Mouse (Mus musculus) ES-E14 (cell line): ENCODE measurements around the gene Krtap5-1. TPM values are rescaled to one million over a fixed set of nuclear protein-coding genes. Genes with fewer than 3 reads are reported as not detected.
"Not testable (repeated sequence)": the region's sequence is repeated elsewhere in the genome, so short reads cannot be mapped to it uniquely, and the experiment has no call there.

Experiments
- DNase-seq: peaks from one replicate; pipeline ENCODE4 v3.0.0-alpha.2; 2013; ENCODE audit warnings: low read depth, low spot score
- H3K27ac ChIP-seq: 2 replicates; pipeline ENCODE4 v1.5.1; 2012; ENCODE audit warnings: low read depth, mild to moderate bottlenecking, low read length, moderate library complexity, mixed read lengths; ENCODE audit not compliant: poor library complexity, insufficient read depth, severe bottlenecking
- H3K36me3 ChIP-seq: 2 replicates; pipeline ENCODE4 v1.6.1; 2012; ENCODE audit warnings: mild to moderate bottlenecking, low read length, moderate library complexity, mixed read lengths; ENCODE audit not compliant: control insufficient read depth, poor library complexity, insufficient read depth, severe bottlenecking
- H3K4me1 ChIP-seq, 2 experiments: fragments of 150-350 bp in 1 of 2; sonication (generic) in 1 of 2; 2 replicates each; pipeline ENCODE4 v1.6.1; 2012; ENCODE audit warnings: low read length in 2 of 2, mild to moderate bottlenecking in 1 of 2, mixed read lengths in 1 of 2; ENCODE audit not compliant: control insufficient read depth in 2 of 2, insufficient read depth in 2 of 2, poor library complexity in 1 of 2
- H3K4me3 ChIP-seq, 2 experiments: fragments of 150-350 bp in 1 of 2; sonication (generic) in 1 of 2; 2 replicates each; pipeline ENCODE4 v1.5.1; 2012; ENCODE audit warnings: low read length in 2 of 2, low read depth in 1 of 2, mild to moderate bottlenecking in 1 of 2, mixed read lengths in 1 of 2; ENCODE audit not compliant: insufficient read depth in 1 of 2, poor library complexity in 1 of 2, severe bottlenecking in 1 of 2
- H3K9ac ChIP-seq: 2 replicates; pipeline ENCODE4 v1.6.1; 2012; ENCODE audit warnings: low read depth, mild to moderate bottlenecking, low read length, mixed read lengths; ENCODE audit not compliant: poor library complexity, insufficient read depth, severe bottlenecking
- H3K9me3 ChIP-seq: fragments of 150-350 bp; sonication (generic); 2 replicates; pipeline ENCODE4 v1.6.1; 2012; ENCODE audit warnings: low read depth, mild to moderate bottlenecking, low read length; ENCODE audit not compliant: control insufficient read depth, insufficient read depth
- CHD2 ChIP-seq: IDR thresholded peaks from 2 replicates; pipeline ENCODE4 v1.6.1; 2014; ENCODE audit warnings: mild to moderate bottlenecking, low read depth, low read length, inconsistent platforms
- HCFC1 ChIP-seq: IDR thresholded peaks from 2 replicates; pipeline ENCODE4 v1.6.1; 2012; ENCODE audit warnings: low read length, inconsistent platforms, borderline replicate concordance; ENCODE audit not compliant: insufficient read depth
- MAFK ChIP-seq: IDR thresholded peaks from 2 replicates; pipeline ENCODE4 v1.6.1; 2014; ENCODE audit warnings: mild to moderate bottlenecking, low read depth, low read length, inconsistent platforms; ENCODE audit not compliant: insufficient read depth
- ZC3H11A ChIP-seq: IDR thresholded peaks from 2 replicates; pipeline ENCODE4 v1.6.1; 2012; ENCODE audit warnings: low read depth, mild to moderate bottlenecking, inconsistent platforms, low read length, borderline replicate concordance
- ZNF384 ChIP-seq: IDR thresholded peaks from 2 replicates; pipeline ENCODE4 v1.6.1; 2012; ENCODE audit warnings: low read depth, low read length, inconsistent platforms
- in situ Hi-C, 2 experiments: fragments of 600-800 bp; cut with MboI; formaldehyde crosslinking; loops; one replicate each; pipeline ENCODE4 v1.15.1; 2025; ENCODE audit warnings: low sequenced_read_pairs in 2 of 2, inconsistent platforms in 1 of 2; ENCODE audit not compliant: unreplicated experiment in 2 of 2
- total RNA-seq: library from RNA; depleted of rRNA; stranded (reverse); fragments of 300-350 nt; gene quantifications from 2 replicates; pipeline ENCODE4 v1.2.3, GENCODE M21; 2012

Krtap5-1 gene
- total RNA-seq, 1 experiment, result not detected

DNA sequence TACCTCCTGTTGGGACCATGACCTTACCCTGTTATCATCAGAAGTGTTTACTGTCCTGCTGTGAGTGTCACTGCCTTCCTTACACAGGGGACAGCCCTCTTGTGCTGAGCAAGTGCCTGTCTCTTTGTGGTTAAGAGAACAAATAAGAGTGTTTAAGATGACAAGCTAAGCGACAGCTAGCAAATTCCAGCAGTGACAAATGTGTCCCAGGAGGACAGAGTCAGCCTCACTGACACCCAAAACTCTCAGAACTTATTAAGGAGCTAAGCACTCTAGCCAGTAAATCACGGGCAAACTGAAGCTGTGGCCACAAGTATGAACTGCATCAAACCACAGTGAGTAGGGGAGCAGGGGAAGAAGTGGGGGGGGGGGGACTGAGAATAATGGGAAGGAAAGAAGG, 24.0 kb upstream of the Krtap5-1 start:
- no peaks in the 10 kb centered on the region for H3K36me3 ChIP-seq
- no peak overlapping the region for H3K27ac ChIP-seq
- TF ChIP-seq MAFK (no peak), ZNF384 (no peak), CHD2 (no peak), HCFC1 (no peak), ZC3H11A (no peak)

DNA sequence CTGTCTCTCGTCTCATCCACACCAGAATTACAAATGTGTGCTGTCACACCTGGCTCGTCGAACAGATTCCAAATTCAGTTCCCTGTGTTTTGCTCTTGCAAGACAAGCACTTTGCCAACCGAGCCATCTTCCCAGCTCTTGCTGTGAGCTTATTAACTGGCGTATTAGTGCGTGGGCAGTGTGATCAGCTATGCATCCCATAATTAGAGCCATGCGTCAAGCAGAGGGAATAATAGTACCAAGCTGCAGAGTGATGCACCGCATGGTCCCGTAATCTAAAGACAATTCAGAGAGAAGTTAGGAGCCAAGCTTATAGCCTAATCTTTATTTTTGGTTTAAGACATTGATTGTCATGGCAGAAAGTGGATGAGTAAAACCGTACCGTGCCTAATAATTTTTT, 22.2 kb upstream of the Krtap5-1 start:
- H3K9me3 ChIP-seq, result no peaks in the 10 kb centered on the region
- no peaks in the 10 kb centered on the region for H3K36me3 ChIP-seq
- no peak for DNase-seq
- no peak overlapping the region for H3K27ac ChIP-seq
- TF ChIP-seq MAFK, result no peak
- TF ChIP-seq ZNF384, result no peak
- no peak for TF ChIP-seq HCFC1
- TF ChIP-seq ZC3H11A, result no peak
- TF ChIP-seq CHD2, result no peak
- no peak overlapping the region for H3K4me3 ChIP-seq
- H3K4me1 ChIP-seq, result no peaks in the 10 kb centered on the region
- no peak overlapping the region for H3K9ac ChIP-seq
- in situ Hi-C loops, result loop anchor here in 1 of 2 experiments (5.0 kb wide), 1 partner anchor 358 kb away; no protein-coding TSS in a partner anchor

More for the DNA sequence above, 24.0 kb upstream of the Krtap5-1 start:
- in situ Hi-C loops, result no loop called here
- H3K9ac ChIP-seq, result no peak overlapping the region
- H3K4me1 ChIP-seq, result no peaks in the 10 kb centered on the region
- no peak for DNase-seq
- H3K9me3 ChIP-seq, result no peaks in the 10 kb centered on the region
- H3K4me3 ChIP-seq, result no peak overlapping the region

DNA sequence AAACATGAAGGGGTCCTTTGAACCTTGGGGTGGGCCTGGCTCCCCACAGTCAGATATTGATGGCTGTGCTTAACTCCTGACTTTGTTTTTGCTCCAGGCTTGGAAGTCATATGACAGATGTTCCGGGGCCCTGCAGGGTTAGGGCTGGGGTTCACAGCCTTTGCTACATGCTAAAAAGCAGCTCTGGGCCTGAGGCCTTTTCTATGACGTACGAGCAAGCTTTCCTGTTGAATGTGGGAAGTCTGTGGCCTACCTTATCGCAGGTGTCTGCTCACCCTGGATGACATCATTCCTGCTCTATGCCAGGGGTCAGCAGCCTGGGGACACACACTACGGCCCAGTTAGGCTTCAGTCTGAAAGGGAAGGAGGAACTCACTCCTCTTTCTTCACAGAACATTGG, 20.3 kb upstream of the Krtap5-1 start:
- in situ Hi-C loops, result loop anchor here in 1 of 2 experiments (5.0 kb wide), 1 partner anchor 360 kb away; no protein-coding TSS in a partner anchor
- Histone ChIP-seq H3K4me3 (no peak overlapping the region), H3K9me3 (no peaks in the 10 kb centered on the region), H3K36me3 (no peaks in the 10 kb centered on the region), H3K4me1 (no peaks in the 10 kb centered on the region), H3K27ac (no peak overlapping the region), H3K9ac (no peak overlapping the region)
- TF ChIP-seq MAFK, result no peak
- no peak for DNase-seq

DNA sequence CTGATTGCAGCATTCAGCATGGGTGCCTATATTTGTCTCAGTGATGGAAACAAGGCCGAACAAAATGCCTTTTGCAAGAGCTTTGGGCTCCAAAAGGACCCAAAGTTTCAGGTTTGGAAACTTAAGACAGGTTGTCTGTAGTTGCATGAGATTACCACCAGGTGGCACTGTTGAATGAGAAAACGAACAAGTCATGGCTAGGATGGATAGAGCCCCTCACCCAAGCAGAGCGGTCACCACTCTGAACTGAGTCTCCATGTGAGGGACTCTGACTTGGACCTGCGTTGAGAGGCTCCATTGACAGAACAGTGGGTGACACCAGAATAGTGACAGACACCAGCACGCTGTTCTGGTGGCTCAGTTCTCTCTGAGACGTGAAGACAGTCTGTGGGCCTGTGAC, 19.6 kb upstream of the Krtap5-1 start:
- Histone ChIP-seq H3K4me3 (no peak overlapping the region), H3K36me3 (no peaks in the 10 kb centered on the region), H3K9ac (no peak overlapping the region), H3K9me3 (no peaks in the 10 kb centered on the region), H3K27ac (no peak overlapping the region), H3K4me1 (no peaks in the 10 kb centered on the region)
- in situ Hi-C loops, result loop anchor here in 1 of 2 experiments (5.0 kb wide), 1 partner anchor 361 kb away; no protein-coding TSS in a partner anchor
- no peak for TF ChIP-seq CHD2
- TF ChIP-seq ZC3H11A, result peak; percentile 66
- DNase-seq, result peak; percentile 29

DNA sequence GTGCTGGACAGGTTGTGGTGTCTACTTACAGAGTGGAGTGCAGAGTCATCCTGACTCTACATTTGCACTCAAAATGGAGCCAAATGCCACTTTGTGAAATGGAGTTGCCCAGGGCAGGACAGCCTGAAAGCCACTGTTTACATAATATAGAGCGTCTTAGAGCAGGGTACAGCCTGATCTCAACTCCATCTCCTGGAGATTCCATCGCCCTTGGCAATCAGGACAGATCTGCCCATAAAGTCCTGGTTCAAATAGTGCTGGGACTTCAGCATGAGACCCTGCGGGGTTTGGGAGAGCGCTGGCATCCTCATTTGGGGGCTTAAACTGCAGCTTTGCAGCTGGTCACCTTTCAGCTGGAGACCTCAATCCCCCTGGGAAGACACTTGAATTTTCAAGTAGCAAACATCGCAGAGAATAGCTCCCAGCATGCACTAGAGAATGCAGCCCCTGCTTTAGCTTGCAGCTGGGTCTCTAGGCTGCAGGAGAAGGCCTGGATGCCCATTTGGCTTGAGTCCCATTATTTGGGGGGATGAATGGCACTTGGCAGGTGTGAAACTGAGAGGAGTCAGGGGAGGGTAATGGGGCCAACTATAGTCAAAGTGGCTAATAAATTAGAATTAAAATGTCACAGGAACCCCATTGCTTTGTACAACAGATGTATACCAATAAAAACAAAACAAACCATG, 17.8 kb upstream of the Krtap5-1 start:
- Histone ChIP-seq H3K4me3 (no peak overlapping the region), H3K36me3 (no peaks in the 10 kb centered on the region), H3K27ac (no peak overlapping the region), H3K9me3 (no peaks in the 10 kb centered on the region), H3K4me1 (no peaks in the 10 kb centered on the region), H3K9ac (no peak overlapping the region)
- TF ChIP-seq MAFK, result no peak
- in situ Hi-C loops, result loop anchor here in 1 of 2 experiments (5.0 kb wide), 1 partner anchor 363 kb away; no protein-coding TSS in a partner anchor
- DNase-seq, result no peak

DNA sequence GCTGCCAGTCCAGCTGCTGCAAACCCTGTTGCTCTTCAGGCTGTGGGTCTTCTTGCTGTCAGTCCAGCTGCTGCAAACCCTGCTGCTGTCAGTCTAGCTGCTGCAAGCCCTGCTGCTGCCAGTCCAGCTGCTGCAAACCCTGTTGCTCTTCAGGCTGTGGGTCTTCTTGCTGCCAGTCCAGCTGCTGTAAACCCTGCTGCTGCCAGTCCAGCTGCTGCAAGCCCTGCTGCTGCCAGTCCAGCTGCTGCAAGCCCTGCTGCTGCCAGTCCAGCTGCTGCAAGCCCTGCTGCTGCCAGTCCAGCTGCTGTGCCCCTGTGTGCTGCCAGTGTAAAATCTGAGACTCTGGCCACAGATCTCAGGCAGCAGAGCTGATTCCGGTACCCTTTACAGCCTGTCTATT, 7.0 kb upstream of the Krtap5-1 start:
- H3K9me3 ChIP-seq, H3K4me1 ChIP-seq, H3K36me3 ChIP-seq, DNase-seq, H3K9ac ChIP-seq, in situ Hi-C loops, H3K27ac ChIP-seq, H3K4me3 ChIP-seq: not testable (repeated sequence)
